Mouse (Mus musculus): ENCODE measurements around the gene Olfr670.
"Not testable (repeated sequence)": the region's sequence is repeated elsewhere in the genome, so short reads cannot be mapped to it uniquely, and the experiment has no call there.

Olfr670 gene

DNA sequence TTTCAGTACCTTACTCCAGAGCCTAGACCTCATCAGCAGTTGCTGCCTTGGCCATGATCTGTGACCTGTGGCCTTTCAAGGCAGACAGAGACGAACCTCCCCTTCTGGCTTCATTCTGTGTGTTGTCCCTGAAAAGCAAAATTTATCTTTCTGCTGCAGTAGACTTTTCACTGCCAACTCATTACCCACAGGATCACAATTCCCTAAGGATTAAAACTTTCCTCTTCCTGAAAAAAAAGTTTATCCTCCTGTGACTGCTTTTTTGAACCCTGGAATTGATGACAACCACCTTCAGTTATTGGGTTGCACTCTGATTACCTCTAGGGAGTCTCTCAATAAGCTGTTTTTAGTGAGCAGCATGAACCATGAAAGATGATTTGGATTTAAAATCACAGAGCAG is at the start of gene Olfr670:
Olfr670 (minus strand) TSS at position 101 of the 400 bp plus-strand sequence.
- no peak for DNase-seq (ENCODE audit: low read depth in 1 of 2, low spot score in 2 of 2)

DNA sequence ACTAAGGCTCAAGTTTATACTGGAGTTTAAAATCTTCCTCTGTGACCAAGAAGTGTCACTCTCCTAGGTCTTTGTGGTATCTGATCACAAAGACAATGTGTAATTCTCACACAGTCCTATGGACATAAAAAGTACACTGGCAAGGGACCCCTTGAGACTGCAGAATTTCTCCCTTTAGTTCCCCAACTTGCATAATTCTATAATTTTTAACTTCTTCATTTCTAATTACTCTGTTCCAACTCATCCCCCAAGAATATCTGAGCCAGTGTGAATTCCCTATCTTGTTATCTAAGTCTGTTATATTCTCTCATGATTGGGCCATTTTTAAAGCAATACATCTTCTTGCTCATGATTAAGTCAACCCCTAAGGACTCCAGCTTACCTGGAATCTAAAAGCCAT is 39.5 kb upstream of the Olfr670 start, which contains the start of gene Olfr672:
Olfr672 (minus strand) TSS at position 101 of the 400 bp plus-strand sequence.
- no peak for DNase-seq (ENCODE audit: low read depth in 1 of 2, low spot score in 2 of 2)

DNA sequence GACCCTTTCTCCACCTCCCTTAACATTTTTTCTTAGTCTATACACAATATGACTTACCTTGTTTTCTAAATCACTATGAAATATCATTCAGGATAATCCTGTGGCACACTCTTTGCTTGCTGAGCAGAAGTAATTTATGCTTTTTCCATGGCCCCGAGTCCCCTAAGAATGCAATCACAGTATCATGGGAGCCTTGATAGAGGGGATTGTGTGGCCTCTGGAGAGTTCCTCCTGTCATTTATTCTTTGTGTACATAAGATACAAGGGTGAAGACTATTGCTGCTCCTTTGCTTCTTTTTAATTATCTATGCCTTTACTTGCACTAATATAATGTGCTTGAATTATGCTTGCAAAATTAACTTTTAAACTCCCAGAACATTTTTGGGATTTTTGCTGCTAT is 16.6 kb upstream of the Olfr670 start, which contains the start of gene Olfr671:
Olfr671 (minus strand) TSS at position 101 of the 400 bp plus-strand sequence.
- no peak for DNase-seq (ENCODE audit: low read depth in 1 of 2, low spot score in 2 of 2)

DNA sequence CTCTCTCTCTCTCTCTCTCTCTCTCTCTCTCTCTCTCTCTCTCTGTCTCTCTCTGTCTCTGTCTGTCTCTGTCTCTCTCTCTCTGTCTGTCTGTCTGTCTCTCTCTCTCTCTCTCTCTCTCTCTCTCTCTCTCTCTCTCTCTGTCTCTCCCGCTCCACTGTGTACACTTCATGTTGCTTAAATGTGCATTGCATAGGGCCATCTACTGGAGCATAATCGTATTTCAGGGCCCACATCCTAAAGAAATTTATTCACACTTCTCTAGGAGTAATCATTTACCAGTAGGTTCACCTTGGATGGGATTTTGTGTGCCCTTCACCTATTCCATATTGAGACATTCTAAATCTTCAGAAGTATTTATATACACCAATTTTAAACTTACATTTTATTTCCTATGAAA is 10.1 kb upstream of the Olfr670 start:
- not testable (repeated sequence) for DNase-seq (ENCODE audit: low read depth in 1 of 2, low spot score in 2 of 2)

DNA sequence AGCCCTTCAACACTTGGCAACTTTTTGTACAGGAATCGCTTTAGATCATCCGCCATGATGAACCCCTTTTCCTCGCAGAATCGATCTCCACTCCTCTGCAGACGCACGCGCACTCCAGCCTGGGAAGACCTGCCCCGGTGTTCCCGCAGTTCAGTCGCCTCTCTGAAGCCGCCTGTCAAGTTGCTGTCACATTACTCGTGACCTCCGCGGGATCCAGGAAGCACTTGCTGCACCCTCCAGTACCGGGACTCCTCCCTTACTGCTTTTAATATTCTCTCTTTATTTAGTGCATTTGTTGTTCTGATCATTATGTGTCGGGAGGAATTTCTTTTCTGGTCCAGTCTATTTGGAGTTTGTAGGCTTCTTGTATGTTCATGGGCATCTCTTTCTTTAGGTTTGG is 12.2 kb downstream of the Olfr670 start:
- DNase-seq (ENCODE audit: low read depth in 1 of 2, low spot score in 2 of 2) = not testable (repeated sequence)

DNA sequence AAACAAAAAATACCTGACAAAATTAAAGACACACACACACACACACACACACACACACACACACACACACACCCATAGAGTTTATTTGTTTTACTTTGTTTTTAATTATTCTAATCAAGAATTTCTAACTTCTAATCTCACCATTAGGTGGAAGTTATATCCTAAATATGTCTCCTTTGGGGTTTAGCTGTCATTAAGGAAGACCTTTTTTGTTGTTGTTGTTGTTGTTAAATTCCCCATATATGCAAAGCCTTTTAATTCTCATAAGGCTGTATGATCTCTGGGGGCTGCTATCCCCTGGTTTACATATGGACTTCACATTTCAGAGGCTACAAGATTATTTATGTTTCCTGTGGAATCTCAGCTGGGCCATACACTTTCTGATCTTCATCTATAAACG is 28.5 kb downstream of the Olfr670 start, which contains the start of gene Olfr669:
Olfr669 (plus strand) TSS at position 301 of the 400 bp plus-strand sequence.
- no peak for DNase-seq (ENCODE audit: low read depth in 1 of 2, low spot score in 2 of 2)

DNA sequence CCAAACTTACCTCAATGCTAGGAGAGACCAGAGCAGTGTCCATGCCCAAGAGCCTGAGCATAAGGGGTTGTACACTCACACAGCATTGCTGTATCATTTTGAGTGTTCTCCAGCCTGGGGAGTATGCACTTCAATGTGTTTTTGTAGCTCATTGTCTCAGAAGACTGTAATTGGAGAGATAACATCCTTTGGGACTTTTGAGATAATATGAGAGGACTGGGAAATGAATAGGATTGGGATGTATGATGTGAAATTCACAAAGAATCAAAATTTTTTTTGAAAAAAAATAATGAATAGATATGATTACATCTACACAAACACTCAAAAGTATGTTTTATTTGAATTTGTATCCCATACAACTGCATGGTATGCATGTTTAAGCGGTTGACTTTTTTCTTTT is 34.5 kb downstream of the Olfr670 start, which contains the start of gene Olfr668:
Olfr668 (minus strand) TSS at position 101 of the 400 bp plus-strand sequence.
- no peak for DNase-seq (ENCODE audit: low read depth in 1 of 2, low spot score in 2 of 2)

DNA sequence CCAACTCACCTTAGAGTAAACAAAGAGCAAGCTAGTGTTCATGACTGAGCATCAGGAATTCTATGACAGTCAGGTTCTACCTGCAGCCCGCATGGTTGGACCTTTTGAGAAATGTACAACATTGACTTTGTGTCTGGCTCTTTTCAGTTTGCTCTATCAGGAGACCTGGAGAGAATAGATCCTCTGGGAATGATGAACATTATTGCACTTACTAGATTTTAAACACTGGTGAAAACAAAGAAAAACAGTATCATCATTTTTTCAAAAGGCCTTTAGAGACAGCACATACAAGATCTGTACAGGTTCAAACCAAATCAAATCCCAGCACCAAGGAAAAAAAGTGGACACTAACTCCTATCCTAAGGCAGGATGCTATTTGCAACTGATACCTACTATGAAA is 41.0 kb downstream of the Olfr670 start, which contains the start of gene Olfr667:
Olfr667 (minus strand) TSS at position 101 of the 400 bp plus-strand sequence.
- no peak for DNase-seq (ENCODE audit: low read depth in 1 of 2, low spot score in 2 of 2)

Data from monocyte, adult 2 months (primary cell).